Mouse (Mus musculus): ENCODE data around the gene Pcolce.

DNA sequence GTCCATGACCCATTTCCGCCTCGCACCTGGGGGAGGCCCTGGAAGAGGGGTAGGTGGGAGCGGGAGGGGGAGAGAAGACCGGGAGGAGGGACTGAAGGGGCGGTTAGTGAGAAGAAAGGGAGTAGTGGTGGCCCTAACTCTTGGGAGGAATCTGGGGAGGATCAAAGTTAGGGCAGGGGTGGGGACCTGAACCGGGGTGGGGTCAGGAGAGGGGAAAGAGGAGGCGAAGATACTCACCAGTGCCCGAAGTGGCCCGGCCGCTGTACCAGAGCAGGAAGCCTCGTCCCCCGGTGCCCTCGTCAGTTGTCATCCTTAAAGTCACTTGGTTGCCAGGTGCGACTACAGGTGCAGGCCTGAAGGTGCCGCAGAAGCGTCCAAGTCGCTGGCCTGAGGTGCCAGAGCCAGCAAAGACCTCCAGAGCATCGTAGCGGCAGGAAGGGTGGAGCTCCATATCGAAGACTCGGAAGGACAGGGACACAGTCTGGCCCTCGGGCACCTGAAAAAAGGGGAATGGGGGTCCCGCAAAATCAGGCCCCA lies 4.9 kb downstream of the Pcolce start:
- TF ChIP-seq TAL1 (IDR thresholded peaks at IDR 0.05; ENCODE audit: low read length): no peak
- TF ChIP-seq GATA1 (IDR thresholded peaks at IDR 0.05; ENCODE audit: low read length): no peak

Measured in erythroblast, embryonic 14.5 days (primary cell).